Mouse (Mus musculus): ENCODE results near the gene Ankrd13b. TPM values are rescaled to one million over a fixed set of nuclear protein-coding genes. Genes with fewer than 3 reads are reported as not detected.
"Not testable (repeated sequence)": the region's sequence is repeated elsewhere in the genome, so short reads cannot be mapped to it uniquely, and the experiment has no call there.

Gene Ankrd13b
- polyA plus RNA-seq (2012; rRNA removed) = 11.7 and 11.8 TPM in 2 replicates

- DNase-seq (ENCODE audit: low read depth) = no peak
Observed at GRCm38 (mm10) chr11:77489591-77490235, at the start of gene Ankrd13b. Gene Ankrd13b (minus strand): TSS chr11:77489678.

GRCm38 (mm10) chr11:77532202-77532846, 42.8 kb upstream of the Ankrd13b start:
- DNase-seq (ENCODE audit: low read depth) = no peak

GRCm38 (mm10) chr11:77530862-77531261, 41.4 kb upstream of the Ankrd13b start:
- DNase-seq (ENCODE audit: low read depth) = no peak

GRCm38 (mm10) chr11:77529644-77530043, 40.2 kb upstream of the Ankrd13b start:
- DNase-seq (ENCODE audit: low read depth) = no peak

- not testable (repeated sequence) for DNase-seq (ENCODE audit: low read depth)
Observed at GRCm38 (mm10) chr11:77528420-77528819, 38.9 kb upstream of the Ankrd13b start.

- DNase-seq (ENCODE audit: low read depth) = no peak
Observed at GRCm38 (mm10) chr11:77525804-77526486, 36.5 kb upstream of the Ankrd13b start.

- no peak for DNase-seq (ENCODE audit: low read depth)
Observed at GRCm38 (mm10) chr11:77520601-77521529, 31.4 kb upstream of the Ankrd13b start.

GRCm38 (mm10) chr11:77519043-77519442, 29.6 kb upstream of the Ankrd13b start, which contains the start of gene Gm10392:
Gene Gm10392 (minus strand): TSS chr11:77519198.
- DNase-seq (ENCODE audit: low read depth) = no peak

- no peak for DNase-seq (ENCODE audit: low read depth)
Observed at GRCm38 (mm10) chr11:77518051-77518798, 28.7 kb upstream of the Ankrd13b start.

- no peak for DNase-seq (ENCODE audit: low read depth)
Observed at GRCm38 (mm10) chr11:77516553-77517425, 27.3 kb upstream of the Ankrd13b start.

GRCm38 (mm10) chr11:77515637-77516552, 26.4 kb upstream of the Ankrd13b start, which contains the start of gene Trp53i13:
Gene Trp53i13 (minus strand): TSS chr11:77515980.
- DNase-seq (ENCODE audit: low read depth) = no peak

GRCm38 (mm10) chr11:77514832-77515636, 25.6 kb upstream of the Ankrd13b start, which contains the start of gene Abhd15:
Gene Abhd15 (plus strand): TSS chr11:77515121.
- no peak for DNase-seq (ENCODE audit: low read depth)

GRCm38 (mm10) chr11:77514281-77514831, 24.9 kb upstream of the Ankrd13b start:
- DNase-seq (ENCODE audit: low read depth) = no peak

- no peak for DNase-seq (ENCODE audit: low read depth)
Observed at GRCm38 (mm10) chr11:77513811-77514170, 24.3 kb upstream of the Ankrd13b start.

GRCm38 (mm10) chr11:77512891-77513810, 23.7 kb upstream of the Ankrd13b start:
- no peak for DNase-seq (ENCODE audit: low read depth)

GRCm38 (mm10) chr11:77511336-77511735, 21.9 kb upstream of the Ankrd13b start:
- no peak for DNase-seq (ENCODE audit: low read depth)

Data from gonadal fat pad, adult 2 months (tissue).